In genomic region chr12:54659901-54660300, GRCm38 (mm10) we compare ENCODE assay signal across 24 mouse cellular contexts. TPM values are rescaled to one million over a fixed set of nuclear protein-coding genes. Genes with fewer than 3 reads are reported as not detected.
A peak's percentile ranks its signal among the peaks of the same experiment; 100 is the strongest.
DNase-seq lines count a peak whose midpoint lies in the region; ATAC-seq and TF ChIP-seq lines count a peak whose summit lies in the region.
"Had no signal": no experiment of that assay in that cellular context is flagged by ENCODE, and none has a peak within 500 bp of the region (broad histone marks: within the 10 kb centered on the region; RNA-seq: fewer than 3 reads in every experiment).

No protein-coding gene starts in this region.

- no peak overlapping the region for H3K4me3 ChIP-seq in heart, embryonic 11.5 days (ENCODE audit: low read depth, low read length)
- no peak overlapping the region for H3K4me3 ChIP-seq in small intestine, adult 2 months (ENCODE audit: low read depth, low read length)
- H3K4me3 ChIP-seq: embryonic facial prominence, embryonic 12.5 days; embryonic facial prominence, embryonic 15.5 days; gastrocnemius, adult 2 months; heart, embryonic 12.5 days; heart, embryonic 15.5 days; hindbrain, embryonic 12.5 days; hindbrain, embryonic 15.5 days had no signal

- H3K36me3 ChIP-seq in heart, embryonic 11.5 days (ENCODE audit: control insufficient read depth, insufficient read depth, low read length) = no peaks in the 10 kb centered on the region
- H3K36me3 ChIP-seq in small intestine, adult 2 months (ENCODE audit: control insufficient read depth, insufficient read depth, low read length) = no peaks in the 10 kb centered on the region
- H3K36me3 ChIP-seq: embryonic facial prominence, embryonic 12.5 days; embryonic facial prominence, embryonic 15.5 days; heart, embryonic 12.5 days; heart, embryonic 15.5 days; hindbrain, embryonic 12.5 days; hindbrain, embryonic 15.5 days had no signal

- no peak for TF ChIP-seq POLR2A in small intestine, adult 2 months (IDR thresholded peaks at IDR 0.05; ENCODE audit: low read depth, low read length)

- no peak overlapping the region for H3K27ac ChIP-seq in heart, embryonic 11.5 days (ENCODE audit: low read depth, low read length)
- H3K27ac ChIP-seq in small intestine, adult 2 months (ENCODE audit: insufficient read depth, low read depth, low read length) = peak overlapping the region; percentile 55
- H3K27ac ChIP-seq: embryonic facial prominence, embryonic 12.5 days; embryonic facial prominence, embryonic 15.5 days; gastrocnemius, adult 2 months; heart, embryonic 15.5 days; hindbrain, embryonic 12.5 days; hindbrain, embryonic 15.5 days had no signal

- no peak for TF ChIP-seq CTCF in small intestine, adult 2 months (IDR thresholded peaks at IDR 0.05; ENCODE audit: extremely low read depth, insufficient read length, insufficient replicate concordance, low read depth, low read length)

- intact Hi-C loops in heart, postnatal 10 days (cut with DNase I) = no loop called here

- no peak overlapping the region for H3K9ac ChIP-seq in heart, embryonic 11.5 days (ENCODE audit: low read depth, low read length)
- H3K9ac ChIP-seq: embryonic facial prominence, embryonic 12.5 days; embryonic facial prominence, embryonic 15.5 days; forebrain, postnatal 0 days; heart, embryonic 12.5 days; heart, embryonic 15.5 days; hindbrain, embryonic 12.5 days; hindbrain, embryonic 15.5 days had no signal

- no peaks in the 10 kb centered on the region for H3K9me3 ChIP-seq in heart, embryonic 11.5 days (replicated peaks; ENCODE audit: control insufficient read depth, low read length)
- H3K9me3 ChIP-seq: embryonic facial prominence, embryonic 12.5 days; embryonic facial prominence, embryonic 15.5 days; heart, embryonic 12.5 days; heart, embryonic 15.5 days; hindbrain, embryonic 12.5 days; hindbrain, embryonic 15.5 days had no signal

- H3K4me1 ChIP-seq in heart, embryonic 11.5 days (ENCODE audit: control insufficient read depth, insufficient read depth, low read length) = peaks cover 1% of the 10 kb centered on the region; the same call in 1 of the 2 replicates
- H3K4me1 ChIP-seq in small intestine, adult 2 months (ENCODE audit: control insufficient read depth, insufficient read depth, insufficient read length, low read length) = peaks cover 14% of the 10 kb centered on the region; the same call in 1 of the 2 replicates

- DNase-seq in heart, postnatal 10 days = peak; percentile 30 to 33
- peak; percentile 37 for DNase-seq in lung, postnatal 10 days
- no peak for DNase-seq in lung, postnatal 25 days (ENCODE audit: low spot score)
- no peak for DNase-seq in retina, embryonic 14.5 days (ENCODE audit: low spot score)
- DNase-seq: adrenal gland, adult 2 months; adrenal gland, postnatal 14 days; cerebellum, adult 11 months; cerebellum, adult 2 months; cerebellum, adult 9-11 months; cerebellum, postnatal 25 days; forebrain, postnatal 0 days; gastrocnemius, adult 2 months; gastrocnemius, postnatal 14 days; heart, adult 18-20 months had no signal

- 75% methylated on average over 3 of the region's 3 CpGs for WGBS in heart, embryonic 11.5 days (ENCODE audit: insufficient replicate concordance)
- WGBS in small intestine, adult 2 months = 48% methylated on average over 3 of the region's 3 CpGs

- no peaks in the 10 kb centered on the region for H3K27me3 ChIP-seq in heart, embryonic 11.5 days (ENCODE audit: control insufficient read depth, insufficient read depth, low read length)
- no peaks in the 10 kb centered on the region for H3K27me3 ChIP-seq in small intestine, adult 2 months (ENCODE audit: control insufficient read depth, insufficient read depth, low read length)
- H3K27me3 ChIP-seq: embryonic facial prominence, embryonic 12.5 days; embryonic facial prominence, embryonic 15.5 days; heart, embryonic 12.5 days; heart, embryonic 15.5 days; hindbrain, embryonic 12.5 days; hindbrain, embryonic 15.5 days had no signal

- ATAC-seq in heart, embryonic 11.5 days (replicated peaks; ENCODE audit: insufficient number of reproducible peaks, low FRiP score, low TSS enrichment) = no peak
- ATAC-seq: CD4-positive, CD25-positive, alpha-beta regulatory T cell, adult 4 months; forebrain, embryonic 14.5 days; forebrain, postnatal 0 days had no signal

- H3K4me2 ChIP-seq in heart, embryonic 11.5 days = no peak overlapping the region
- H3K4me2 ChIP-seq: embryonic facial prominence, embryonic 12.5 days; embryonic facial prominence, embryonic 15.5 days; heart, embryonic 12.5 days; heart, embryonic 15.5 days; hindbrain, embryonic 12.5 days; hindbrain, embryonic 15.5 days had no signal

RNA-seq across cellular contexts. Expression of gene Sptssa, which starts 3.5 kb away (rescaled TPM):
- total RNA-seq in heart, postnatal 10 days (2021) = 10 to 100 TPM; 45.7 to 49.2 TPM
- polyA plus RNA-seq in heart, embryonic 11.5 days (2014; fragmentation: Nextera tagmentation; extraction: Ambion mirVana) = 125 and 140 TPM in 2 replicates
- 60.7 and 101 TPM in 2 replicates for polyA plus RNA-seq in small intestine, adult 2 months (2012; rRNA removed)

RNA-seq across cellular contexts. Expression of gene Eapp, which starts 35.8 kb away (rescaled TPM):
- 10 to 100 TPM; 27.5 to 33.6 TPM for total RNA-seq in heart, postnatal 10 days (2021)
- 49.9 and 52.4 TPM in 2 replicates for polyA plus RNA-seq in heart, embryonic 11.5 days (2014; fragmentation: Nextera tagmentation; extraction: Ambion mirVana)
- polyA plus RNA-seq in small intestine, adult 2 months (2012; rRNA removed) = 1.3 and 4.4 TPM in 2 replicates

Comparison
In these comparisons a context has a peak if more than half of its experiments do, and no peak if none do; other contexts are left out.
1. DNase-seq: peak in heart, postnatal 10 days (2 of 2) and lung, postnatal 10 days (single experiment); none in lung, postnatal 25 days (single experiment) and retina, embryonic 14.5 days (single experiment).